Mouse (Mus musculus) intestine, embryonic 14.5 days (tissue): ENCODE results near the gene Ikzf4. TPM values are rescaled to one million over a fixed set of nuclear protein-coding genes. Genes with fewer than 3 reads are reported as not detected.
A peak's percentile ranks its signal among the peaks of the same experiment; 100 is the strongest.
"Not testable (repeated sequence)": the region's sequence is repeated elsewhere in the genome, so short reads cannot be mapped to it uniquely, and the experiment has no call there.

Source experiments
- ATAC-seq: fragments of 200-750 bp; cut with Nextera tagmentation; replicated peaks from 2 replicates; pipeline ENCODE4 v1.8.0; 2017; ENCODE audit warnings: low read depth, moderate number of reproducible peaks, moderate TSS enrichment, moderate library complexity; ENCODE audit not compliant: low FRiP score, low TSS enrichment
- DNase-seq: peaks from one replicate; pipeline ENCODE4 v3.0.0-alpha.2; 2018; ENCODE audit warnings: low spot score
- H3K27ac ChIP-seq: fragments of 300-500 bp; sonication (generic); 2 replicates; pipeline ENCODE4 v1.5.1; 2014; ENCODE audit warnings: low read depth, mild to moderate bottlenecking, control low read depth
- H3K27me3 ChIP-seq: fragments of 300-500 bp; sonication (generic); replicated peaks from 2 replicates; pipeline ENCODE4 v1.6.1; 2014; ENCODE audit warnings: low read length, control low read depth; ENCODE audit not compliant: control insufficient read depth, insufficient read depth
- H3K36me3 ChIP-seq: fragments of 300-500 bp; sonication (generic); 2 replicates; pipeline ENCODE4 v1.6.1; 2014; ENCODE audit warnings: low read length, control low read depth; ENCODE audit not compliant: control insufficient read depth, insufficient read depth
- H3K4me1 ChIP-seq: fragments of 300-500 bp; sonication (generic); replicated peaks from 2 replicates; pipeline ENCODE4 v1.6.1; 2014; ENCODE audit warnings: low read length, control low read depth, mixed read lengths; ENCODE audit not compliant: control insufficient read depth, insufficient read depth
- H3K4me2 ChIP-seq: fragments of 300-500 bp; sonication (generic); 2 replicates; pipeline ENCODE4 v1.6.1; 2014; ENCODE audit warnings: low read length
- H3K4me3 ChIP-seq: fragments of 300-500 bp; sonication (generic); 2 replicates; pipeline ENCODE4 v1.5.1; 2014; ENCODE audit warnings: low read depth, low read length, control low read depth, mixed read lengths
- H3K9ac ChIP-seq: fragments of 300-500 bp; sonication (generic); 2 replicates; pipeline ENCODE4 v1.6.1; 2014; ENCODE audit warnings: mild to moderate bottlenecking, low read length
- H3K9me3 ChIP-seq: fragments of 300-500 bp; sonication (generic); 2 replicates; pipeline ENCODE4 v1.6.1; 2016; ENCODE audit warnings: low read length, control low read depth; ENCODE audit not compliant: control insufficient read depth
- WGBS: fragments of 180-500 bp; shearing (Covaris S2); extraction: QIAGEN DNeasy Blood & Tissue Kit; methylation state at CpG from one replicate; pipeline ENCODE4 v1.1.7; 2014; 5-methylcytosine and 5-hydroxymethylcytosine counted together
- polyA plus RNA-seq: library from polyadenylated mRNA; unstranded; fragments of >200 nt; fragmentation: Nextera tagmentation; extraction: Ambion mirVana; gene quantifications from 2 replicates; pipeline ENCODE4 v1.2.1, GENCODE M21; 2014

Ikzf4 gene
- polyA plus RNA-seq, 1 experiment from 2014 or later: 3.2 TPM

- 82% methylated on average over 3 of the region's 3 CpGs for WGBS
- DNase-seq (no peak), ATAC-seq (no peak)
- H3K27ac ChIP-seq: no peak overlapping the region
- no peaks in the 10 kb centered on the region for H3K9me3 ChIP-seq
- H3K9ac ChIP-seq: no peak overlapping the region
- no peaks in the 10 kb centered on the region for H3K27me3 ChIP-seq
- H3K4me3 ChIP-seq: no peak overlapping the region
- peaks cover 7% of the 10 kb centered on the region for H3K4me1 ChIP-seq
- H3K36me3 ChIP-seq: peaks cover 30% of the 10 kb centered on the region
- H3K4me2 ChIP-seq: no peak overlapping the region
Measured at GRCm38 (mm10) chr10:128621986-128622520, 23.7 kb downstream of the Ikzf4 start.

DNA sequence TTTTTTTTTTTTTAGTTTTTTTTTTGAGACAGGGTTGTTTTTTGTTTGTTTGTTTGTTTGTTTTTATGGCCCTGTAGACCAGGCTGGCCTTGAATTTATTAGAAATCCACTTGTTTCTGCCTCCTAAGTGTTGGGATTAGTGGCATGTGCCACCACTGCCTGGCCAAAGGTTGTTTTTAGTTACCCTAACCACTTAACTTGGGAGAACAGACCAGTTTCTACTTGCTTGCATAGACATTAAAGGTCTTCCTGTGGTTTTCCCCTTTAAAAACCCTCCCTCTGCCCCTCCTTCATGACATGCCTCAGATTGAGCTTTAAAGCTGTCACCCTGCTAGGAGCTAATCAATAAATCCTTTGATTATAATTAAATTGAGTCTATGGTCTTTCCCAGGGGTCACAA is 25.6 kb downstream of the Ikzf4 start:
- no peak overlapping the region for H3K27ac ChIP-seq
- H3K36me3 ChIP-seq: peaks cover 25% of the 10 kb centered on the region
- H3K9me3 ChIP-seq: no peaks in the 10 kb centered on the region
- no peak overlapping the region for H3K9ac ChIP-seq
- H3K4me2 ChIP-seq: no peak overlapping the region
- ATAC-seq (no peak), DNase-seq (no peak)
- H3K27me3 ChIP-seq: no peaks in the 10 kb centered on the region
- peaks cover 4% of the 10 kb centered on the region for H3K4me1 ChIP-seq
- H3K4me3 ChIP-seq: no peak overlapping the region

DNA sequence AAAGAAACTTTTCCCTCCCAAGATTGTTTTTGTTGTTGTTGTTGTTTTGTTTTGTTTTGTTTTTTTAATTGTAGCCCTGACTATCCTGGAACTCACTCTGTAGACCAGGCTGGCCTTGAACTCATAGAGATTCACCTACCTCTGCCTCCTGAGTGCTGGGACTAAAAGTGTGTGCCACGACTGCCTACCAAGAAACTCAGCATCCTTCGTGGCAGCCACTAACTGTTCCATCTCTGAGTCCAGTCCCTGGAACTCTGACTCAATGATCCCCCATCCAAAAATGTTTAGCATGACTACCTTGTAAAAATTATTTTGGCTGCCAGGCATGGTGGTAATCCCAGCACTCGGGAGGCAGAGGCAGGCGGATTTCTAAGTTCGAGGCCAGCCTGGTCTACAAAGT is 26.6 kb downstream of the Ikzf4 start:
- WGBS: 90% methylated on average over 5 of the region's 5 CpGs
- H3K4me1 ChIP-seq, H3K27me3 ChIP-seq, DNase-seq, H3K4me2 ChIP-seq, H3K27ac ChIP-seq, ATAC-seq, H3K9me3 ChIP-seq, H3K4me3 ChIP-seq, H3K9ac ChIP-seq: not testable (repeated sequence)
- peaks cover 14% of the 10 kb centered on the region for H3K36me3 ChIP-seq

- no peak for DNase-seq
- WGBS: 90% methylated on average over 1 of the region's 1 CpGs
- Histone ChIP-seq H3K36me3 (peaks cover 9% of the 10 kb centered on the region), H3K9ac (no peak overlapping the region), H3K9me3 (no peaks in the 10 kb centered on the region), H3K4me3 (no peak overlapping the region), H3K4me1 (no peaks in the 10 kb centered on the region), H3K27me3 (no peaks in the 10 kb centered on the region), H3K4me2 (no peak overlapping the region), H3K27ac (no peak overlapping the region)
- ATAC-seq: no peak
Measured at GRCm38 (mm10) chr10:128618570-128618969, 27.2 kb downstream of the Ikzf4 start.

DNA sequence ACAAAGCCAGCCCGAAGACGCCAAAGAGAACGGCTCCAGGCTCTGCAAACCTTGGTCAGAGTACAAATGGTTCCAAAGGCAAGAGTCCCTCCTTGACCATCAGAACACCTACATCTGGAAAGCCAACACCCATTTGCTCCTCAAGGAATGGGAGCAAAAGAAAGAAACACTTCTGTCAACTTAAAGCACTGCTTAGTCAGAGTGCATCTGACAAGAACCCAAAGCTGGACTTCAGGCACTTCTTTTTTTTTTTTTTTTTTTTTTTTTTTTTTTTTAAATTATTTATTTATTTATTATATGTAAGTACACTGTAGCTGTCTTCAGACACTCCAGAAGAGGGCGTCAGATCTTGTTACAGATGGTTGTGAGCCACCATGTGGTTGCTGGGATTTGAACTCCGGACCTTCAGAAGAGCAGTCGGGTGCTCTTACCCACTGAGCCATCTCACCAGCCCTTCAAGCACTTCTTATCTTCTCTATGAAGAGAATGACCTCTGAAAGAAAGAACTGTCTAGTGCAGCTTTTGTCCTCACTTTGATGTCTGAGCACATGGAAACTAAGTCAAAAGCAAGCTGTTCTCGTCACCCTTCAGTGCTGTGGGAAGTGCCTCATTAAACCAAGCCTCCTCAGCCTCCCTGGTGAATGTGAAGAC is 29.9 kb downstream of the Ikzf4 start:
- DNase-seq, H3K27me3 ChIP-seq, ATAC-seq, H3K27ac ChIP-seq, H3K4me3 ChIP-seq, H3K36me3 ChIP-seq, H3K9ac ChIP-seq, H3K4me2 ChIP-seq, H3K9me3 ChIP-seq, H3K4me1 ChIP-seq: not testable (repeated sequence)
- WGBS: 84% methylated on average over 6 of the region's 7 CpGs

DNA sequence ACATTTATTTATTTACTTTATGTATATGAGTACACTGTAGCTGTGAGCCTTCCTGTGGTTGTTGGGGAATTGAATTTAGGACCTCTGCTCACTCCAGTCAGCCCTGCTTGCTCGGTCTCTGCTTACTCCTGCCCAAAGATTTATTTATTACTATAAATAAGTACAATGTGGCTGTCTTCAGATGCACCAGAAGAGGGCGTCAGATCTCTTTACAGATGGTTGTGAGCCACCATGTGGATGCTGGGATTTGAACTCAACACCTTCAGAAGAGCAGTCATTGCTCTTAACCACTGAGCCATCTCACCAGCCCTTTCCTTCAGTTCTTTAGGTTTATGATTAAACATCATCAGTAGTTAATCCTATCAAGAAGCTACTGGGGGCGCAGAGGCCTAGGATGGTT is 30.9 kb downstream of the Ikzf4 start:
- Histone ChIP-seq H3K9ac (no peak overlapping the region), H3K4me1 (no peaks in the 10 kb centered on the region), H3K27me3 (no peaks in the 10 kb centered on the region), H3K36me3 (no peaks in the 10 kb centered on the region), H3K4me3 (no peak overlapping the region), H3K9me3 (no peaks in the 10 kb centered on the region), H3K27ac (no peak overlapping the region), H3K4me2 (no peak overlapping the region)
- 52% methylated on average over 3 of the region's 3 CpGs for WGBS
- ATAC-seq (no peak), DNase-seq (no peak)

- not testable (repeated sequence) for ATAC-seq, H3K4me3 ChIP-seq, H3K9me3 ChIP-seq, H3K4me2 ChIP-seq, H3K4me1 ChIP-seq, H3K27me3 ChIP-seq, H3K36me3 ChIP-seq, H3K9ac ChIP-seq, H3K27ac ChIP-seq, DNase-seq
- 52% methylated on average over 4 of the region's 4 CpGs for WGBS
Measured at GRCm38 (mm10) chr10:128613820-128614219, 32.0 kb downstream of the Ikzf4 start.

- ATAC-seq: no peak
- Histone ChIP-seq H3K9ac (no peak overlapping the region), H3K4me3 (no peak overlapping the region), H3K36me3 (no peaks in the 10 kb centered on the region), H3K4me1 (no peaks in the 10 kb centered on the region), H3K9me3 (no peaks in the 10 kb centered on the region), H3K27ac (no peak overlapping the region), H3K27me3 (no peaks in the 10 kb centered on the region), H3K4me2 (no peak overlapping the region)
- no peak for DNase-seq
- WGBS: 49% methylated on average over 6 of the region's 6 CpGs
Measured at GRCm38 (mm10) chr10:128613154-128613440, 32.7 kb downstream of the Ikzf4 start.

DNA sequence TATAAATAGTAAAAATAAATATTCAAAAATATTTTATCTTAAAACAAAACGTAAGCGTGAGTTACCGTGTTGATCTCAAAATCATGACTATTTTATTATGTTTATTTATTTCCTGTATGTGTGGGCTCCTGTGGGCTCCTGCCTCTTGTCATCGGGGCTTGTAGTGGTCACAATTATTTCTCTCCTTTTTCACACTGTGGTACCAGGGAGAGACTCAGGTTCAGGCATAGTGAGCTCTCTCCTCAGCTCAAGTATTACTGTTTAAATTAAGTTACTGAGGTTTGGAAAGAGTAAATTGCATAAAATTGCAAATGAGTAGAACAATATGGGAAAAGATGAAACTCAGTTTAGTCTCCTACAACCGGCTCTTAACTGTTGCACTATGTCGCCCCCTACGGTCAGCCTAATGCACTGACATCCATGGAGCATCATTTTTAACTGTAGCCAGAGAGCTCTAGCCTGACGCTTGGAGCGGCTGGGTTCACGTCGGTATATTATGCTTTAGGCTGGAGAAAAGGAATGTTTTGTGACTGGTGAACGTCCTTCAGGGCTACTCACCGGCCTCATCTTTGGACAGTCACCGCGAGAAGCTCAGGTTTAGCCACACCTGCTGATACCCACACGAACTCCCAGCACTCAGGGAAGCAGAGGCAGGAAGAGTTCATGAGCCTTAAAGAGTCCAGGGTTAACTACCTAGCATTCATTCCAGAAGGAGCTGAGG is 33.2 kb downstream of the Ikzf4 start:
- ATAC-seq (peak; percentile 60), DNase-seq (peak; percentile 86)
- Histone ChIP-seq H3K4me2 (no peak overlapping the region), H3K9me3 (no peaks in the 10 kb centered on the region), H3K36me3 (no peaks in the 10 kb centered on the region), H3K27ac (no peak overlapping the region), H3K4me3 (no peak overlapping the region), H3K27me3 (no peaks in the 10 kb centered on the region), H3K9ac (no peak overlapping the region), H3K4me1 (no peaks in the 10 kb centered on the region)
- WGBS: 15% methylated on average over 16 of the region's 16 CpGs
